Mouse (Mus musculus) megakaryocyte, embryonic 14.5 days (primary cell): Measurements from ENCODE around the gene Ptprb.

Experiments used
- FLI1 ChIP-seq: IDR thresholded peaks from 2 replicates; pipeline ENCODE4 v1.6.1; 2012; ENCODE audit warnings: low read length, inconsistent platforms, mixed read lengths
- GATA1 ChIP-seq: IDR thresholded peaks from 3 replicates; pipeline ENCODE4 v1.6.1; 2012; ENCODE audit warnings: mixed read lengths, low read length, inconsistent platforms, borderline replicate concordance

- TF ChIP-seq GATA1 (no peak), FLI1 (no peak)
Measured at GRCm38 (mm10) chr10:116272156-116272555, 3.2 kb upstream of the Ptprb start.
